Mouse (Mus musculus) frontal cortex, postnatal 25 days (tissue): ENCODE results near the gene H2afy2.
A peak's percentile ranks its signal among the peaks of the same experiment; 100 is the strongest.

Source experiments
- DNase-seq, 2 experiments: peaks; one replicate each; pipeline ENCODE4 v3.0.0; 2022; ENCODE audit warnings: low spot score in 2 of 2

Gene H2afy2

GRCm38 (mm10) chr10:61784414-61784813 is 467 bp upstream of the H2afy2 start:
- DNase-seq: no peak

- peak; percentile 51 to 62 for DNase-seq
Observed at GRCm38 (mm10) chr10:61782799-61783611, 942 bp downstream of the H2afy2 start.

GRCm38 (mm10) chr10:61781461-61782128 is 2.4 kb downstream of the H2afy2 start:
- DNase-seq: no peak

- DNase-seq: no peak
Observed at GRCm38 (mm10) chr10:61766806-61767205, 17.1 kb downstream of the H2afy2 start.

GRCm38 (mm10) chr10:61765558-61765957 is 18.4 kb downstream of the H2afy2 start:
- DNase-seq: no peak

- DNase-seq: no peak
Observed at GRCm38 (mm10) chr10:61764689-61765088, 19.3 kb downstream of the H2afy2 start.

GRCm38 (mm10) chr10:61759869-61760268 is 24.1 kb downstream of the H2afy2 start:
- DNase-seq: no peak

GRCm38 (mm10) chr10:61758904-61759303 is 25.0 kb downstream of the H2afy2 start:
- DNase-seq: no peak

GRCm38 (mm10) chr10:61757022-61757421 is 26.9 kb downstream of the H2afy2 start:
- DNase-seq: no peak

- no peak for DNase-seq
Observed at GRCm38 (mm10) chr10:61753071-61753470, 30.9 kb downstream of the H2afy2 start.

- DNase-seq: no peak
Observed at GRCm38 (mm10) chr10:61751534-61752219, 32.3 kb downstream of the H2afy2 start.

GRCm38 (mm10) chr10:61750014-61750413 is 33.9 kb downstream of the H2afy2 start:
- no peak for DNase-seq

- no peak for DNase-seq
Observed at GRCm38 (mm10) chr10:61747302-61747701, 36.6 kb downstream of the H2afy2 start.

- DNase-seq: no peak
Observed at GRCm38 (mm10) chr10:61745133-61745532, 38.8 kb downstream of the H2afy2 start.

- no peak for DNase-seq
Observed at GRCm38 (mm10) chr10:61742336-61742735, 41.6 kb downstream of the H2afy2 start.

- DNase-seq: no peak
Observed at GRCm38 (mm10) chr10:61741873-61742272, 42.1 kb downstream of the H2afy2 start.

- no peak for DNase-seq
Observed at GRCm38 (mm10) chr10:61741306-61741705, 42.6 kb downstream of the H2afy2 start.

- no peak for DNase-seq
Observed at GRCm38 (mm10) chr10:61738126-61738525, 45.8 kb downstream of the H2afy2 start.

GRCm38 (mm10) chr10:61737537-61737936 is 46.4 kb downstream of the H2afy2 start:
- DNase-seq: no peak

GRCm38 (mm10) chr10:61736671-61737078 is 47.3 kb downstream of the H2afy2 start:
- no peak for DNase-seq

GRCm38 (mm10) chr10:61734377-61734776 is 49.6 kb downstream of the H2afy2 start:
- no peak for DNase-seq

GRCm38 (mm10) chr10:61730171-61730570 is 53.8 kb downstream of the H2afy2 start:
- no peak for DNase-seq

- DNase-seq: no peak
Observed at GRCm38 (mm10) chr10:61729181-61729580, 54.8 kb downstream of the H2afy2 start.
